Mouse (Mus musculus) spleen, postnatal 4 days (tissue): ENCODE data around the gene Dpep1.
"Not testable (repeated sequence)": the region's sequence is repeated elsewhere in the genome, so short reads cannot be mapped to it uniquely, and the experiment has no call there.

Source experiments
- DNase-seq, 2 experiments: peaks; one replicate each; pipeline ENCODE4 v3.0.0; 2022; ENCODE audit warnings: low spot score in 2 of 2

The Dpep1 gene

DNA sequence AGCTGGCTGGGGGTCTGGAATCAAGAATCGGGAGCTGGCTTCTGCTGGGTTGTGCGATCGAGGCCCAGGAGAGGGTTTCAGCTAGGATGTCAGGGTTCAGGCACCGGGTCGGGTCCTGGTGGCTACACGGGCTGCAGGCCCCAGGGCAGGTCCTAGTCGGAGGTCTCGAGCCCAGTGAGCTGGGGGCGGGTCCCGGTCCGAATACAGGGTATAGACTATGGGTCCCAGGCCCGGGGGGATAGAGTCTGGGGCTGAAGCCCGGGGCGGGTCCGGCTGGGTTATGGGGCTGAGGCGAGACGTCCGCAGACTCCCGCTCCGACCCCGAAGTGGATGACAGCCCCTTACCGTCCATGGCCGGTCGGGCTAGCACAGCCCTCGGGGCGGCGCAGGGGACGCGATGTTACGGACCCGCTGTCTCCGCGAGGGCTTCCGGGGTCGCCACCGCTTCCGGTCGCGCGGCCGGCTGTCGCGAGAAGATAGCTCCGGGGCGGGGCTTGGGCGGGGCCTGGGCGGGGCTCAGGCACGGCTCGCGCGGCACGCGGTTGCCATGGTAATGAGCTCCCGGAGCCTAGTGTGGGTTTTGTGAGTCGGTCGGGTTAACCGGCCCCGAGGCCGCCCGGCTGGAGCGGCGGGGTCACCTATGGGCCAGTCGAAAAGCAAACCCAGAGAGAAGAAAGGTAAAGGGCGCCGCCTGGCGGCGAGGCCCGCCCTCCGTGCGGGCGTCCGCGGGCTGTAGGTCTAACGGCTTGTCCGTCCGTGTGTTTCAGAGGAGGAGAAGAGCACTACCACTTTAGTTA lies 26.5 kb downstream of the Dpep1 start, which contains the start of the genes Chmp1a and Spata33:
TSS of gene Chmp1a (minus strand) at position 443 of the 797 bp plus-strand sequence.
TSS of gene Spata33 (plus strand) at position 512 of the 797 bp plus-strand sequence.
- DNase-seq = peak; percentile 87 to 95

GRCm38 (mm10) chr8:123213118-123213772 lies 27.2 kb downstream of the Dpep1 start:
- no peak for DNase-seq

DNA sequence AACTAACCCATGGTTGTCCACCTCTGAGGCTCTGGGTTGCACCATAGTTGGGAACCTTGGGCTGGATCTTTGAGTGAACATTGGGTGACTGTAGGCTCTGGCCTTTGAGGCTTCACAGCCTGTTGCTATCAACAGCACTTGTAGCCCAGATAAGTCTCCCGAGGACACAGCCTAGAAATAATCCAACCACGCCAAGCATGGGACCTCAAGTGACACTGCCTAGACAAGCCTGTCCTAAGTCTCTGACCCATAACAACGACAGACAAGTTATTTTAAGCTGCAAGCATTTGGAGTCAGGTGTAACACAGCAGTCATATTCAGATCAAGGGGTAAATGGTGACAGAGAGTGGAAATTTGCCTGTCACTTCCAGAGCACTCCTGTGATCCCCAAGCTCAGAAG lies 29.4 kb downstream of the Dpep1 start:
- DNase-seq = no peak

DNA sequence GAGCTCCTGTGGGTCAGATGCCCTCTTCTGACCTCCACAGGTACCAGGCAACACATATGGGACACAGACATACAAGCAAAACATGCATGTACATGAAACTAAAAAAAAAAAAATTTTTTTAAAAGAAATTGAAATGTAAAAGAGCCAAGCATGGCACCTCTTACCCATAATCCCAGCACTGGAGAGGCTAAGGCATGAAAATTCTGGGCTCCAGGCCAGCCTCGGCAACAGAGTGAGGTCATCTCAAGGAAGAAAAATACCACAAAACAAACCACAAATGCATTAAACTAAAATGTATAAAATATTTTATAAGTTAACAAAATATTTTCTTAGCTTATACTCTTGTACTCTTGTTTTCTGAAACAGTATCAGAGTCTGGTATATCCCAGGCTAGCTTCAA lies 34.9 kb downstream of the Dpep1 start:
- DNase-seq = no peak

DNA sequence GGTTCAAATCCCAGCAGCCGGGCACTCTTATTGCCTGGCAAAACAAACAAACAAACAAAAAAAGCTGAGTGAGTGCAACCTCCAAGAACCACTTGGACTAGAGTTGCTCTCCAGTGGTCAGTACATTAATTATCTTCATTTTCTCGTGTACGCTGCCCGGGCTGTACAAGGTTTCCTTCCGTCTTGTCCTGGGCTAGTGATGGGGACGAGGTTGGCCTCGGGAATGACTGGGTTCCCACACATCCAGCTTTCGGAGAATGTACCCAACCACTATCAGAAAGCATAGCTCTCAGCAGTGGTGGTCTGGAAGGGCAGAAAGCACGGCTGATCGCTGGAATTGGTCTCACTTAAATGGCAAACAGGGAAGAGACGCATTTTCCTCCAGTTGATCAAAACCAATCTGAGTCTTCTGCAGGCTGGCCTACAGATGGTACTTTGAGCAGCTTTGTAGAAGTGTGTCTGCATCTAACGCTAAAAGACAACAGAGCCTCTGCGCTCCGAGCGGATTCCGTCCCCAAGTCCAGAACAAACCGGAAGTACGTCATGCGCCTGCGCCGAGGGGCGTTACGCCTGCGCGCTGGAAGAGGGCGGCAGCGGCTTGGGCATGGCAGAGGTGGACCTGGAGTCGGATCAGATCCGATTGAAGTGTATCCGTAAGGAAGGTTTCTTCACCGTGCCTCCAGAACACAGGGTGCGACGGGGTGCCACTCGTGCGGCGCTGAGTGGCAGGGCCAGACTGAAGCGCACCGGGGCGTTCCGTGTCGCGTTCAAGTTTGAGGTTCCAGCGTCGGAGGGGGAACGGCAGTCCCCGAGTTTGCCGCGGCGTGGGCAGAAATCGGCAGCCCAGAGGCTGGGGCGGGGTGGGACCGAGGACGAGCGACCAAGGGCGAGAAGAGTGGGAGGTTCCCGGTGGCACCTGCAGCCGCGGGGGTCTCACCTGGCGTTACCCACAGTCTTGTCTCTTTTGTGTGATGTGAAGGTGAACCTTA lies 38.5 kb downstream of the Dpep1 start, which contains the start of gene Cdk10:
TSS of gene Cdk10 (plus strand) at position 565 of the 989 bp plus-strand sequence.
- DNase-seq = peak; percentile 89 to 96

- no peak for DNase-seq
Observed at GRCm38 (mm10) chr8:123228416-123228815, 42.4 kb downstream of the Dpep1 start.

- not testable (repeated sequence) for DNase-seq
Observed at GRCm38 (mm10) chr8:123230326-123230725, 44.3 kb downstream of the Dpep1 start.

DNA sequence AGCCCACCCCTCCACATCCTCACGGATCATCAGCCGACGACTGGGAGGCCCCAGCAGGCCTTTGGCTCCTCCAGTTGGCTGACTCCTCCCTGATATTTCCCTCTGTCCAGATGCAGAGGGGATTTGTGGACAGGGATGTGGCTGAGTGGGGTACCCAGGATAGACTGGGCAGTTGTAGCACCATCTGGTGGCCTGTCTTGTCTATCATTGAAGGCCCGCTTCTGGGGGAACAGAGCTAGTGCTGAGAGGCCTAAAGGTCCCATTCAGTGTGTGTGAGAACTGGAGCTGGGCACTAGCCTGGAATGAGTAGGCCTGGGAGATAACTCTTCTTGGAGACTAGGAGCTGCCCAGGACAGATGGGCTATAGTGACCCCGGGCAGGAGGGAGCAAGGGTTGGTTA lies 45.7 kb downstream of the Dpep1 start:
- no peak for DNase-seq

- DNase-seq = no peak
Observed at GRCm38 (mm10) chr8:123232553-123232952, 46.5 kb downstream of the Dpep1 start.

DNA sequence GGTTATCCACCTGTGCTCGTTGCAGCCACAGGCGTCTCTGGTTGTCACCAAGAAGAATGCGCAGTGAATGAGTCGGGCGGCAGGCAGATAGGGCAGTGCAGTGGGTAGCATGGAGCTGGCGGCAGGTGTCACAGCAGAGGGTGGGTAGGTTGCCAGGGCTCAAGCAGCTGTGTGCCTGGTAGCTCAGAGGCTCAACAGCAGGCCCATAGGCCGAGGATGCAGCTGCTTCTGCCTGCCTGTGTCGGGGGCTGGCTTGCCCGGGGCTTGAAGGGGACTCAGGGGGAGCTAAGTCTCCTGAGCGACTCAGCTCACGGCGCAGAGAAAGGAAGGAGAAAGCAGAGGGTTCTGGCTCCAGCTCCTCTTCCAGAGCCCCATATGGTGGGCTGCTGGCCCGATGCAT lies 47.3 kb downstream of the Dpep1 start:
- DNase-seq = no peak

- DNase-seq = no peak
Observed at GRCm38 (mm10) chr8:123233760-123234159, 47.7 kb downstream of the Dpep1 start.

GRCm38 (mm10) chr8:123234918-123235519 lies 49.0 kb downstream of the Dpep1 start:
- no peak for DNase-seq

DNA sequence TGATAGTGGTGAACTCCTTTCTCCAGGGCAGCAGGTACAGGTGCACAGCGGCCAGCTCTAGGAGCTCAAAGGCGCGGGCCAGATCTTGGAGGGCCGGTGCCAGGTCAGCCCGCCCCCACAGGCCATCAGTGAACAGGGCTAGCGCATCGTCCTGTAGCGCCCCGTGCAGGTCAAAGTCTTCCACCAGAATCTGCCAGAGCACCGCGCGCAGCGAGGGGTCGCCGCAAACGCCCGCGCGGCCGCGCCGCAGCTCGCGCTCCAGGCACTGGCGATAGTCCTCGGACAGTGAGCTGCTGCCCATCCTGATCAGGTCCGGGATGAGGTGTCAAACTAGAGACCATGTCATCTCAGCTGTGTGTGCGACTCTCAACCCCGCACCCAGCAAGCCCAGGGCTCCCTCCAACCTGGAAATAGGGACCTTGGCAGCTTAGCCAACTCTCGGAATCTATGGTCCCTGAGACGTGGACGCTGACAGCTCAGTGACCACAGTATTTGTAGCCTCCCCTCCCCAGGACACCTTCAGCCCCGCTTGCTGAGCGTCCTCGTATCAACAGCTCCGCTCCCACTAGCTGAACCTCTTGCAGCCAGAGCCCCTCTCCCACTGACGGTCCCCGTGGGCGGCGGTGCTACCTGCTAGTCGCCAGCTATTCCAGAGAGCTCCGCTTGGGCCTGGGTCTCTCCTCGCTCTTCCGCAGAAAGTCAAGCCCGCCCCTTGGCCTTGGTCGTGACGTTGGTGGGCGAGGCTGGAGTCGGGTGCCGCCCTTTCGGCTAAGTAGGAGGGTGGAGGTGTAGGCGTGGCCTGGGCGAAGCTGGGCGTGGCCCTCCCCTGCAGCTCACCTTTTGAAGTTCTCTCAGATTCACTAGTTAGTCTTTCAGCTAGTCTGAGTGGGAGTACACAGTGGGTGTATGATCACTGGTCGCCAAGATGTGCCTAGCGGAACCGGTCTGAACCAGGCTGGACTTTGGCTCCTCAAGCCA lies 49.8 kb downstream of the Dpep1 start, which contains the start of gene Spata2l:
TSS of gene Spata2l (minus strand) at position 714 of the 978 bp plus-strand sequence.
- DNase-seq = peak; percentile 86 to 91

DNA sequence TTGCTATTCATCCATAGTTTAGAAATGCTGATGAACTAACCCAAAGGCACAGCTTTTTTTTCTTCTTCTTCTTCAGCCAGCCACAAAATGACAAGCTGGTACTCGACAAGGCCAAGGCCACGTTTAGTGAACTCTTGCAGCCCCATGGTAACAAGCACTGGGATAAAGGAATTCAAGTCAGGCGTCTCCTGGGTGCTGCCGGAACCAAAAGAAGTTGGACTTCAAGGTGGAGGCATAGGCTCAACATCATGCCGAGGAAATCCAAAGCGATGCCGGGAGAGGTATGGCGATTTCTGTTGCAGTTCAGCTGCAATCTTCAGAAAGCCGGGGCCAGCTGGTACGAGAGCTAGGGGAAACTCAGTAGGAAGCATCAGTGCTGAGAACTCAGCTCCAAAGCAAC lies 53.4 kb downstream of the Dpep1 start:
- no peak for DNase-seq

DNA sequence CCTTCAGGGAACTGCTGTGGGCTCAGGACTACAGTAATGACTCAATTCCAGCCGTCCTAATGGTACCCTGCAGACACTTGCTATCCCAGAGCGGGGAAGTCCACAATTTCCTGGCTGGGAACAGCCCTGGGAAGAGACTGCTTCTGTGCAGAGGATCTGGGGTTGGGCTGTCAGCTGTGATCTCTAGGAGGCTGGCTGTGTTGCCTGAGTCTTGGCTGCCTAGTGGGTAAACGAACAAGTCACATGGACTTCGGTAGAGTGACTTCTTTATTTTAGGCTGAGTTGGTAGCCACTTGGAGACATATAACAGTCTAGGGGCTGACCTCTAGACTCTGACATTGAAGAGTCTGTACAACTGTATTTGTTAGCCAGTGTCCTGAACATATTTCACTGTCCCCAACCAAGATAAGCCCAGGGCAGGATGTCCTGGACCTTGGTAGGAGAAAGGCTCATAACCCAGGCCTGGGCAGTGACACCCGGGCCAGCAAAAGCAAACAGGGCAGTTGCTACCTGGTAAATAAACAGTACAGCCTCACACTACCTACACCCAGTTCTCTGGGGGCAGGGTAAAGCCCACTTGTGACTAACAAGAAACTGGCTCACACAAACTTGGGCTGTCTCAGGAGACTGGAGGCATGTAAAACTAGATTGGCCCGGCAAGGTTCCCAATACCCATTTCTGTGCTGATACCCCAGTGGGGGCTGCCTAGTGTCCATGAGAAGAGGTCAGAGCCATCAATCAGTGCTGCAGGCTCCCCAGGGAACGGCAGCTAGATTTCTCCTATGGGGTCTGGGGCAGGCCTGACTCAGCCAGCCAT lies 56.3 kb downstream of the Dpep1 start:
- DNase-seq = no peak

DNA sequence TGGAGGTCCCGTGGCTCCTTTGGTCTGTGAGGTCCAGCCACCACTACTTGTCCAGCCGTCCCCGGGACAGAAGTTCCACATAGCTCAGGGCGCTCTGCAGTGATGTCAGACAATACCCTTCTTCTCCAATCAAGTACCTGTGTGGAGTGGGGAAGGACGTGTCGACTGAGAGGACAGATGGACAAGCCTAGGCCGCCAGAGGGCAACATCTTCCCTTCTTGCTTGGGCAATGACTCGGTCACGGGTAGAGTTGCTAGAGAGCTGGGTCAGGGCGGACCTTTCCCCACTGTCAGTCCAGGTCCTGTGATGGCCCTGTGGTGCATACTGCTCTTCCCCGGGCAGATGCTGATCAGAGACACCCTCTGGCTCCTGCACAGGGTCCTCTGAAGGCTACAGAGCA lies 57.0 kb downstream of the Dpep1 start:
- no peak for DNase-seq

- DNase-seq = peak in 1 of 2 experiments; percentile 59
Observed at GRCm38 (mm10) chr8:123244382-123244781, 58.3 kb downstream of the Dpep1 start.

GRCm38 (mm10) chr8:123245543-123245942 lies 59.5 kb downstream of the Dpep1 start:
- DNase-seq = peak in 1 of 2 experiments; percentile 58

GRCm38 (mm10) chr8:123247748-123248147 lies 61.7 kb downstream of the Dpep1 start:
- DNase-seq = peak in 1 of 2 experiments; percentile 58
